Mouse (Mus musculus): ENCODE measurements at regions not wholly inside any gene's neighbourhood (a gene's known extent, or its start where the extent isn't known, plus 50 kb on each side); places are given as distances from the start of the nearest gene placed in this dataset.
A peak's percentile ranks its signal among the peaks of the same experiment; 100 is the strongest.
"Not testable (repeated sequence)": the region's sequence is repeated elsewhere in the genome, so short reads cannot be mapped to it uniquely, and the experiment has no call there.

DNA sequence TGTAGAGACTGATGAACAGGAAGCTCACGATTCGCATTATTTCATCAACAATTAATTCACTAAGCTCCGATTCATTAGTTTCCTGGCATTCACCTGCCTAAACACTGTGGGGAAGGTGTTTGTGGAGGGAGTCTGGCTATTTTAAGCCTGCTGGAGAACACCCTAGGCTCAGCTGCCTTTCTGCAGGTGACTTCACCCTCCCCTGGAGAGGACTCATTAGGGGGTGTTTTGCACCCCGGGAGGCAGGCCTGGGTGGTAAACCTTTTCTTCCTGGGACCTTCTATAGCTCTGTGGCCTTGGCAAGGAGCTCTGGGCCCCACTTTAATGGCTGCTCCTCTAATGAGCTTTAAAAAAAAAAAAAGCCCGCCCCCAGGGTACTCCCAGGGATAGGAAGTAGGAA, 55.4 kb upstream of the Bnc1 start:
- DNase-seq (ENCODE audit: low spot score), result no peak

DNA sequence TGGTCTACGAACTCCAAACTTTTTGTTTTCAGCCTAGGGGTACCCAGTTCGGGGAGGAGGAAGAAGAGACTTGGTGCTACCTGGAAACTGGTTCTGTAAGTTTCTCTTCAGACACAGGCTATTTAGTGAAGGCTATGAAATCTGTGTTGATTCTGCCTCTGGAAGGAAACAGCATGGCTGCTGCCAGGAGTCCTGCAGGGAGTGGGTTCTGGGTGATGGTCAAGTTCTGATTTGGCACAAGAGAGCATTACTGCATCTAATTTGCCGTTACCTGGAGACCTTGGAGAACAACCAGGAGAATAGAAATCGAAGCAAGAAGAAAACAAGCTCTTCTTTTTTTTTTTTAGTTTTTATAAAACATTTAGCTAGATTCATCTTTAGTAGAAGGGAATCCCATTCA, 61.3 kb upstream of the Bnc1 start:
- no peak for DNase-seq (ENCODE audit: low spot score)

DNA sequence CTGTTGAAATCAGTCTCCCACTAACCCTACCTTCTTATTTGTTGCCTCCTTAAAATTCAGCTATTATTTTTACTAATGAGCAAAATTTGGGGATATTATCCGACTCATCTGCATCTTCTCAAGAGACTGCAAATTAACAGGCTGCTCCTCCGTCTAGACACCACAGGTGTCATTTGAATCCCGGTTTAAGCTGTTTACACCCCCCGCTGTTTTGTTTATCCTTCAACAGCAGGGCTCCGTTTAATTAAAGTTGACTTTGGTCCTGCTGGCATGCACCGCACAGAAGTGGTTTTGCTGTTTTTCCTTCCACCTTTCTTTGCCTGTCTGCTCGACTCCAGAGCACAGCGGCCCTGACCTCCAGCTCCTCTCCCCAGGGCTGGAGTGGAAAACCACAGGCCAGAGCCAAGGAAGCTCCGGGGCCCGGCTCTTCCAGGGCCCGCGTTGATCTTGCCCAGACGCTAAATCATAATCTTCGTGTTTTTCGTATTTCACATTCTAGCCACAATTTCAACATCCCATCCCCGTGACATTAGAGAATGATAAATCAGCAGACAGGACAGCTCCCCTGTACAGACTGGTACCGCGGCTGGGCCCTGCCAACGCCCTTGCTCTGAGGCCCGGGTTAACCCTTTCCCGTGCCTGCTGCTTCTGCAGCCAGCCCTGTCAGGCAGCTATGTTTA, 64.6 kb upstream of the Bnc1 start:
- DNase-seq (ENCODE audit: low spot score), result peak; percentile 6

DNA sequence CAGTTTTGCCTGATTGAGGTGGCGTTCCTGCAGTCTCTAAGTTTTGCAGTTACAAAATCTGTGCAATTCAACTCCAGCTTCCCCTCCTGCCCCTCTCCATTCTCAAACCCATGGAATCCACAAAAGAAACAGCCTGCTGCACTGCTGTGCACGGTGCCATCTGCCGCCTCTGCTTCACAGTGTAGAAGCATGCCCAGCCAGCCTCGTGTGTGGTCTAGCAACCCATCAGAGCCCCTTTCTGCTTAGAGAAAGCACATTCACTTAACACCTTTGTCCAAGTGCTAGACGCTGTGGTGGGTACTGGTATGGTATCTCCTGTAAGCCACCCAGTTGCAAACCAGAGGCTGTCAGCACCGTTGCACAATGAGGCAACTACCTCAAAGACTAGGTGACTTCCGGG, 71.3 kb upstream of the Bnc1 start:
- no peak for DNase-seq (ENCODE audit: low spot score)

- DNase-seq (ENCODE audit: low spot score), result no peak
These were observed 77.7 kb upstream of the Bnc1 start for GRCm38 (mm10) chr7:82069629-82070450.

- DNase-seq (ENCODE audit: low spot score), result no peak
These were observed 79.0 kb upstream of the Bnc1 start for GRCm38 (mm10) chr7:82070946-82071727.

DNA sequence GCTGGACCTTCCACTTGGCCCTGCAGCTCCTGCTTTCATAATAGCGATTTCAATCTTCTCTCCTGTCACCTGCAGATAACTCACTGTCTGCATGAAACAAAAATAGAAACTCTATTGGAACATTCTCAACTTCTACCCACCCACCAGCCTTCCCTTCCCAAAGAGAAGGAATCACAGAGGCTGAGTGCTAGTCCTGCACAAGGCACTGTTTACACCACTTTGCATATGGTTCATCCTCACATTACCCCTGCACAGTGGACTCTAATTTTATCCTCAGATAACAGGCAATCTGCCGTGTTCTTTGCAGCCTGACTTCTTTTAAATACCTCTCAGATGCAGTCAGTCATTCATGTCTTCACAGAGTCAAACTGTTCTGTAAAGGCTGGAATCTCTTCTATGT, 83.3 kb upstream of the Bnc1 start:
- DNase-seq (ENCODE audit: low spot score), result no peak

- DNase-seq (ENCODE audit: low spot score), result no peak
These were observed 89.8 kb upstream of the Bnc1 start for GRCm38 (mm10) chr7:82081851-82082250.

GRCm38 (mm10) chr7:82082883-82083282, 90.8 kb upstream of the Sh3gl3 start:
- no peak for DNase-seq (ENCODE audit: low spot score)

GRCm38 (mm10) chr7:82084473-82084872, 89.2 kb upstream of the Sh3gl3 start:
- DNase-seq (ENCODE audit: low spot score), result no peak

DNA sequence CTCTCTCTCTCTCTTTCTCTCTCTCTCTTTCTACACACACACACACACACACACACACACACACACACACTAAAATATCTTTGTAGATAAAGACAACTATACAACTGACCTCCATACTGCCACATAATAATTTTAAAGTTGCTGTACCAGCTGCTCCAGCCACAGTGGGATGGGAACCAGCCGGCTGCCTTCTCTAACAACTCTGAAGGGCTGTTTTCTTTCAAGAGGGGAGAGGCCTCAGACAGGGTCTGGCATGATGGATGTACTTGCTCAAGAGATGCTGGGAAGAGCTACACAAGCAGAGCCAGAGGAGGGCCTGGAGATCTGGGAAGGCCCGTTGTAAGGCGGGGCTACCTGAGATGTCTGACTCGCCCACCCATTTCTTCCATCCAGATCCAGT, 88.4 kb upstream of the Sh3gl3 start:
- DNase-seq (ENCODE audit: low spot score), result no peak

GRCm38 (mm10) chr7:82098136-82098535, 75.5 kb upstream of the Sh3gl3 start:
- no peak for DNase-seq (ENCODE audit: low spot score)

DNA sequence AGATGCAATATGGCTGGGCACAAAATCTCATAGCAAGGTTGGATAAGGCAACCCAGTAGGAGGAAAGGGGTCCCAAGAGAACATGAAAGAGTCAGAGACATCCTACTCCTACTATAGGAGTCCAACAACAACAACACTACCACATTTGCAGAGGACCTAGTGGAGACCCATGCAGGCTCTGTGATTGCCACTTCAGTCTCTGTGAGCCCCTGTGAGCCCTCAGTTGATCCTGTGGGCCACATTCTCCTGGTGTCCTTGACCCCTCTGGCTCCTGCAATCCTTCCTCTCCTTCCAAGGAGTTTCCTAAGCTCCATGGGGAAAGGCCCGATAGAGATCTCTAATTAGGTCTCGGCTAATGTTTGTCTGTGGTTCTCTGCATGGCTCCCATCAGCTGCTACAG, 72.3 kb upstream of the Sh3gl3 start:
- no peak for DNase-seq (ENCODE audit: low spot score)

GRCm38 (mm10) chr7:82105631-82106030, 68.0 kb upstream of the Sh3gl3 start:
- no peak for DNase-seq (ENCODE audit: low spot score)

- DNase-seq (ENCODE audit: low spot score), result not testable (repeated sequence)
These were observed 64.5 kb upstream of the Sh3gl3 start for GRCm38 (mm10) chr7:82109141-82109540.

- no peak for DNase-seq (ENCODE audit: low spot score)
These were observed 64.1 kb upstream of the Sh3gl3 start for GRCm38 (mm10) chr7:82109550-82109949.

GRCm38 (mm10) chr7:82109977-82110376, 63.7 kb upstream of the Sh3gl3 start:
- DNase-seq (ENCODE audit: low spot score), result no peak

DNA sequence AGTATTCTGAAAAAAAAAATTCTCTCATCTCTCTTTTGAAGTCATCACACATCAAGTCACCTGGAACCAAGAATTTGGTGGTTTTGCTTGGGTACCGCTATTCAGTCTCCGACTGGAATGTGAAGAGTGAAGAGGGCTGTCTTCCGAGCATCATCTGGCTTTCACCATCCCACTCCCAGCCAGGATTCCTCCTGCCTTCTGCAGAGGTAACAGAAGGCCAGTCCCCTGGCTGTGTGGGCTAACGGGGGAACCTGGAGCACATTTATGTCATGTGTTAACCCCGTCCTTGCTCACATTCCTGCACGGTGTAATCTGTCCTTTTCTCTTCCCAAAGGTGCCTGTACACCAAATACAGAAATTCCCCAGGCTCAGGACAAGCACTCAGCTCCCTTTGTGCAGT, 61.6 kb upstream of the Sh3gl3 start:
- no peak for DNase-seq (ENCODE audit: low spot score)

DNA sequence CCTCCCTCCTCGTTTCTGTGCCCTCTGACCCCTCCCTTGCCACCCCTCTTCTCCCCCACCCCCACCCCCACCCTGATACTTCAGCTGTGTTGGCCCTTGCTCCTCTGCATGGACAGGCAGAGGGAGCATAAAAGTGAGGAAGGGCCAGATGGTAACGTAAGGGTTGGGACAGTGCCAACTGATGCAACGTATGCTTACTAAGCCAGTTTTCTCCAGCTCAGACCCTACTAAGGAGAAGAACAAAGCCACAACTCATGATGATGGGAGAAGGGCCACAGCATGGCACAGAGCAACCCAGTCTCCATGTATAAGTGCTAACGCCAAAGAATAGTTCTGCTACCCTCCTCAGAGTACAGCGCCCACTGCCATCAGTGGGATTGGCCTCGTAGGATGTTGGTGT, 58.0 kb upstream of the Sh3gl3 start:
- no peak for DNase-seq (ENCODE audit: low spot score)

- DNase-seq (ENCODE audit: low spot score), result peak; percentile 51
These were observed 54.4 kb upstream of the Sh3gl3 start for GRCm38 (mm10) chr7:82119266-82119665.

GRCm38 (mm10) chr7:82119866-82120265, 53.8 kb upstream of the Sh3gl3 start:
- DNase-seq (ENCODE audit: low spot score), result no peak

DNA sequence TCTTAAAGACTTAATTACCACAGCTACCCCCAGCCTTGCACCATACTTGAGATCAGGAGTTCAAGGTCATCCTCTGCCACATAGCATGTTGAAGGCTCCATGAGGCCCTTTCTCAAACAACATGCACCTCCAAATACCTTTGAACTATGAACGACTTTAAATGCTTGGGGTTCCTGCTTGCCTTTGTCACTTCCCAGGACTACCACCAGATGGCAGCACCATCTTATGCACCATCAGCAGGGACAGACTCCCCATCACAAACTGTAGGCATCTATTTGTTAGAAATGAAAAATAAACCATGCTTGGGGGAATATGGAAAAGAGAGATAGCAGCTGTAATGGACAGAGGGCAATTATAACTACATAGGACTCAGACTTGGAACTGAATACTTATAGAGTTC, 51.9 kb upstream of the Sh3gl3 start:
- peak; percentile 48 for DNase-seq (ENCODE audit: low spot score)
